Mouse (Mus musculus): ENCODE data around the gene Cmya5. TPM values are rescaled to one million over a fixed set of nuclear protein-coding genes. Genes with fewer than 3 reads are reported as not detected.

Cmya5 gene
- polyA plus RNA-seq, 1 experiment from 2014 or later: 0.11 TPM

- Histone ChIP-seq H3K4me2 (no peak overlapping the region), H3K36me3 (peaks cover 33% of the 10 kb centered on the region), H3K4me1 (replicated peaks) (no peaks in the 10 kb centered on the region), H3K27ac (replicated peaks) (no peak overlapping the region), H3K9ac (no peak overlapping the region), H3K4me3 (no peak overlapping the region), H3K27me3 (no peaks in the 10 kb centered on the region), H3K9me3 (no peaks in the 10 kb centered on the region)
- ATAC-seq (ENCODE audit: low read depth): no peak
- WGBS: 100% methylated on average over 1 of the region's 1 CpGs
Observed at GRCm38 (mm10) chr13:93153280-93153679, 8.8 kb upstream of the Cmya5 start.

GRCm38 (mm10) chr13:93143819-93144283 is 673 bp downstream of the Cmya5 start:
- 28% methylated on average over 11 of the region's 11 CpGs for WGBS
- Histone ChIP-seq H3K9me3 (no peaks in the 10 kb centered on the region), H3K27me3 (no peaks in the 10 kb centered on the region), H3K4me3 (peak overlapping the region; percentile 46), H3K36me3 (peaks cover 11% of the 10 kb centered on the region; the same call in 1 of the 2 replicates), H3K4me2 (peak overlapping the region; percentile 86), H3K9ac (peak overlapping the region; percentile 73), H3K27ac (replicated peaks) (no peak overlapping the region), H3K4me1 (replicated peaks) (peaks cover 16% of the 10 kb centered on the region)
- peak; percentile 42 for ATAC-seq (ENCODE audit: low read depth)

GRCm38 (mm10) chr13:93141184-93141583 is 3.3 kb downstream of the Cmya5 start:
- no peak overlapping the region for H3K4me3 ChIP-seq
- ATAC-seq (ENCODE audit: low read depth): no peak
- H3K27me3 ChIP-seq: no peaks in the 10 kb centered on the region
- H3K9ac ChIP-seq: no peak overlapping the region
- 91% methylated on average over 6 of the region's 6 CpGs for WGBS
- H3K9me3 ChIP-seq: no peaks in the 10 kb centered on the region
- peaks cover 7% of the 10 kb centered on the region; the same call in 1 of the 2 replicates for H3K36me3 ChIP-seq
- H3K4me1 ChIP-seq (replicated peaks): peaks cover 16% of the 10 kb centered on the region
- H3K4me2 ChIP-seq: no peak overlapping the region
- H3K27ac ChIP-seq (replicated peaks): no peak overlapping the region

DNA sequence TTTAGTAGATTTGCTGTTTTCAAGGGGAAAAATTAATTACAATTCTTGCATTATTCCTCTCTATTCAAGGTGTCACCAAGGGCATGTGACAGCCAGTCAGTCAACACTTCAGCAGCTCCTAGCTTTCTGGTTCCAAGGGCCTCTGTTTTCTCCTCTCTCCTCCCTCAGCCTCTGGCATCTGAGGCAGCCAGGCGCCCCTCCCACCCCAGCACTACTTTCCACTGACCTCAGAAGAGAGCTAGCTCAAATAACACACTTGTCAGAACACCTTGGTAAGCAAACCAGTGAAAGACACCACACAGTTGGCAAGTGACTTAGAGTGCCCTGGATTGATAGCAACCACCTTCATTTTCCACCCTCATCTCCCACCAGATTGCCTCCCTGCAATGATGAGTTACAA is 6.5 kb downstream of the Cmya5 start:
- H3K27ac ChIP-seq (replicated peaks): no peak overlapping the region
- H3K9ac ChIP-seq: no peak overlapping the region
- H3K9me3 ChIP-seq: no peaks in the 10 kb centered on the region
- no peak overlapping the region for H3K4me3 ChIP-seq
- 76% methylated on average over 1 of the region's 1 CpGs for WGBS
- ATAC-seq (ENCODE audit: low read depth): no peak
- no peaks in the 10 kb centered on the region for H3K4me1 ChIP-seq (replicated peaks)
- peaks cover 6% of the 10 kb centered on the region; the same call in 1 of the 2 replicates for H3K36me3 ChIP-seq
- H3K4me2 ChIP-seq: no peak overlapping the region
- no peaks in the 10 kb centered on the region for H3K27me3 ChIP-seq

- Histone ChIP-seq H3K27me3 (no peaks in the 10 kb centered on the region), H3K36me3 (no peaks in the 10 kb centered on the region), H3K9ac (no peak overlapping the region), H3K27ac (replicated peaks) (no peak overlapping the region), H3K9me3 (no peaks in the 10 kb centered on the region), H3K4me1 (replicated peaks) (no peaks in the 10 kb centered on the region), H3K4me2 (no peak overlapping the region), H3K4me3 (no peak overlapping the region)
- no peak for ATAC-seq (ENCODE audit: low read depth)
- 87% methylated on average over 7 of the region's 7 CpGs for WGBS
Observed at GRCm38 (mm10) chr13:93137098-93137497, 7.4 kb downstream of the Cmya5 start.

DNA sequence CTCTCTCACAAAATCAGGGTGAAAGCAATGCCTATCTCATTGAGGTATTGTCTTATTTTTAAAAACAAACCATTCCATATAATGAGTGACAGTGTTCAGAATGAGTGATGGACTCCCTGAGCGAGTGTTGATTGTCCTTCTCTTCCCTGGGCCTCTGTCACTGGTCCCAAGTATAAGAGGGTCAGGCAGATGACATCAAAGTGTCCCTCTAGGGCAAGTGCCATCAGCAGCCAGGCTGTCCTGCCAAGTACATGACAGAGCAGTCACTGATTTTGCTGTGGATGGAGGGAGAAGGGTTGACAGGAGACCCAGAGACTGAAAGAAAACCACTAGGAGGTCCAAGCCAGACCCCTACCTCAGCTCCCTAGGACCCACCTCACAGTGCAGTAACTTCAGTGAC is 8.3 kb downstream of the Cmya5 start:
- Histone ChIP-seq H3K4me2 (no peak overlapping the region), H3K4me3 (no peak overlapping the region), H3K36me3 (no peaks in the 10 kb centered on the region), H3K27me3 (no peaks in the 10 kb centered on the region), H3K9ac (no peak overlapping the region), H3K9me3 (no peaks in the 10 kb centered on the region), H3K27ac (replicated peaks) (no peak overlapping the region), H3K4me1 (replicated peaks) (no peaks in the 10 kb centered on the region)
- ATAC-seq (ENCODE audit: low read depth): no peak
- 93% methylated on average over 1 of the region's 1 CpGs for WGBS

- Histone ChIP-seq H3K4me3 (no peak overlapping the region), H3K9ac (no peak overlapping the region), H3K4me1 (replicated peaks) (no peaks in the 10 kb centered on the region), H3K27me3 (no peaks in the 10 kb centered on the region), H3K9me3 (no peaks in the 10 kb centered on the region), H3K36me3 (no peaks in the 10 kb centered on the region), H3K27ac (replicated peaks) (no peak overlapping the region), H3K4me2 (no peak overlapping the region)
- no peak for ATAC-seq (ENCODE audit: low read depth)
- WGBS: 93% methylated on average over 2 of the region's 2 CpGs
Observed at GRCm38 (mm10) chr13:93135501-93135900, 9.0 kb downstream of the Cmya5 start.

- no peaks in the 10 kb centered on the region for H3K36me3 ChIP-seq
- H3K4me3 ChIP-seq: no peak overlapping the region
- no peak for ATAC-seq (ENCODE audit: low read depth)
- WGBS: 86% methylated on average over 3 of the region's 3 CpGs
- H3K9ac ChIP-seq: no peak overlapping the region
- no peak overlapping the region for H3K4me2 ChIP-seq
- no peaks in the 10 kb centered on the region for H3K9me3 ChIP-seq
- no peaks in the 10 kb centered on the region for H3K27me3 ChIP-seq
- H3K4me1 ChIP-seq (replicated peaks): no peaks in the 10 kb centered on the region
- H3K27ac ChIP-seq (replicated peaks): no peak overlapping the region
Observed at GRCm38 (mm10) chr13:93130674-93131073, 13.8 kb downstream of the Cmya5 start.

DNA sequence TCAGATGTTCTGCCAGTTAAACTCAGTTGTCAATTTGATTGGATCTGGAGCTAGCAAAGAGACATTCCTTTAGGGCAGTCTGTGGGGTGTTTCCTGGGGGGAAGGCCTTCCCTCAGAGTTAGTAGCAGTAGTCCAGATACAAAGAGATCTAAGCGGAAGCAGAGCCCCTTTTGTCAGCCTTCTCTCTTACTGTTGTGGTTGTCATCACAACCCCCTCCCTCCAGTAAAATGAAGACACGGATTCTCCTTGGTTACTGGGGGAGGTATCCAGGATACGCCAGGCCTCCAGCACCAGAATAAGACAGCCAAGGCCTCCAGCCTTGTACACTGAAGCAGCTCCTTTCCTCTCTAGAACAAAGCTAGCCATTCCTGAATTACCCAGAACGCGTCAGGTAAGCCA is 15.6 kb downstream of the Cmya5 start:
- Histone ChIP-seq H3K9ac (no peak overlapping the region), H3K27ac (replicated peaks) (0 out of 2 replicates have a peak overlapping the region, but pooled peaks have one; percentile 14), H3K9me3 (no peaks in the 10 kb centered on the region), H3K4me3 (no peak overlapping the region), H3K4me2 (no peak overlapping the region), H3K4me1 (replicated peaks) (no peaks in the 10 kb centered on the region), H3K36me3 (no peaks in the 10 kb centered on the region), H3K27me3 (no peaks in the 10 kb centered on the region)
- 55% methylated on average over 5 of the region's 5 CpGs for WGBS
- peak; percentile 61 for ATAC-seq (ENCODE audit: low read depth)

GRCm38 (mm10) chr13:93128111-93128860 is 16.2 kb downstream of the Cmya5 start:
- Histone ChIP-seq H3K4me3 (no peak overlapping the region), H3K9ac (no peak overlapping the region), H3K27ac (replicated peaks) (peak overlapping the region; percentile 15; the same call in 1 of the 2 replicates), H3K36me3 (no peaks in the 10 kb centered on the region), H3K27me3 (no peaks in the 10 kb centered on the region), H3K4me1 (replicated peaks) (no peaks in the 10 kb centered on the region), H3K4me2 (no peak overlapping the region), H3K9me3 (no peaks in the 10 kb centered on the region)
- no peak for ATAC-seq (ENCODE audit: low read depth)
- WGBS: 69% methylated on average over 8 of the region's 8 CpGs

DNA sequence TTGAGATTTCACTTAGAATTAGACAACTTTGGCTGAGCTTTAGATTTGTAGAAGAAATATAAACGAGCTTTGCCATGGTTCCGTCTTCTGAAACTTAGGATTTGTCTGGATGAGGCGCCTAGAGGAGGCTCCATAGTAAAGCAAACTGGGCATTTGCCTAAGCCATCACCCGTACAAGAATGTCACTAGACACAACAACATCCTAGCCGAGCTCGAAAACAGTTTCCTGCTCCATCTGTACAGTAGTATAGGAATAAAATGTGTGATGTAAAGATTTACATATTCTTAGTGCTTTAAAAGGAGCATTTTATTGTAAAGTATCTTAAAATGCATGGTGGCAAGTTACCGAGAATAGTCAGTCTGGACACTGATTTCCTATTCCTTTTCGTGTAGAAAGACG is 22.2 kb downstream of the Cmya5 start:
- WGBS: 93% methylated on average over 9 of the region's 9 CpGs
- H3K9ac ChIP-seq: no peak overlapping the region
- H3K4me2 ChIP-seq: no peak overlapping the region
- no peaks in the 10 kb centered on the region for H3K9me3 ChIP-seq
- H3K4me1 ChIP-seq (replicated peaks): no peaks in the 10 kb centered on the region
- no peaks in the 10 kb centered on the region for H3K27me3 ChIP-seq
- no peaks in the 10 kb centered on the region for H3K36me3 ChIP-seq
- H3K4me3 ChIP-seq: no peak overlapping the region
- no peak for ATAC-seq (ENCODE audit: low read depth)
- no peak overlapping the region for H3K27ac ChIP-seq (replicated peaks)

GRCm38 (mm10) chr13:93117241-93117640 is 27.3 kb downstream of the Cmya5 start:
- no peak overlapping the region for H3K27ac ChIP-seq (replicated peaks)
- no peak overlapping the region for H3K9ac ChIP-seq
- H3K36me3 ChIP-seq: no peaks in the 10 kb centered on the region
- WGBS: 27% methylated on average over 7 of the region's 7 CpGs
- H3K4me3 ChIP-seq: no peak overlapping the region
- no peaks in the 10 kb centered on the region for H3K27me3 ChIP-seq
- no peaks in the 10 kb centered on the region for H3K4me1 ChIP-seq (replicated peaks)
- no peaks in the 10 kb centered on the region for H3K9me3 ChIP-seq
- no peak for ATAC-seq (ENCODE audit: low read depth)
- no peak overlapping the region for H3K4me2 ChIP-seq

All from neural tube, embryonic 13.5 days (tissue).